Mouse (Mus musculus) retina, embryonic 14.5 days (tissue): ENCODE results near the gene Umps.

Experiments
- DNase-seq: peaks from one replicate; pipeline ENCODE4 v3.0.0-alpha.2; 2015; ENCODE audit warnings: low spot score

Umps gene

GRCm38 (mm10) chr16:33966538-33967282 lies at the start of gene Umps:
Umps (minus strand) TSS chr16:33967038.
- peak; percentile 94 for DNase-seq

GRCm38 (mm10) chr16:34011991-34012845 lies 45.4 kb upstream of the Umps start:
- no peak for DNase-seq

GRCm38 (mm10) chr16:34009567-34009966 lies 42.7 kb upstream of the Umps start:
- no peak for DNase-seq

GRCm38 (mm10) chr16:34005986-34006385 lies 39.1 kb upstream of the Umps start:
- no peak for DNase-seq

DNA sequence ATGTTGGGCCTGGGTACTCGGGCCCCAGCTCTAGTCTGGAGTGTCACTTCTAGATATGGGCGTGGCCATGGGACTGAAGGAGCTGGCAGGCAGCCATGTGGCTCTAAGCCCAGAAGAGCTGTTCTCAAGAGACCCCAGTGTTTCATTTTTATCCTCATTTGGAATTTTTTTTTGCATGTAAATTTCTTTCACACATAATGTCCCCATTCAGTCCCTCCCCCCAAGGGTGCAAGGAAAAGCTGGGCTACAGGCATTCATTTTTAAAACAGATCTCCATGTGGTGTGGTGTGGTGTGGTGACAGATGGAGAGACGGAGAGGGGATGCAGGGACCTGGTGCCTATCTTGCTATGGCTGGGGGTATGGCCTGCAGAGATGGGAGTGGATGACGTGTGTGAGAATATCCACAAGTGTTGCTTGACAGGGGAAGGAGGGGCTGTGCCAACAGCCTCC lies 37.3 kb upstream of the Umps start:
- no peak for DNase-seq

- no peak for DNase-seq
Measured at GRCm38 (mm10) chr16:34003566-34004127, 36.8 kb upstream of the Umps start.

- no peak for DNase-seq
Measured at GRCm38 (mm10) chr16:34000715-34001114, 33.9 kb upstream of the Umps start.

GRCm38 (mm10) chr16:33999388-33999787 lies 32.5 kb upstream of the Umps start:
- DNase-seq = peak; percentile 78

DNA sequence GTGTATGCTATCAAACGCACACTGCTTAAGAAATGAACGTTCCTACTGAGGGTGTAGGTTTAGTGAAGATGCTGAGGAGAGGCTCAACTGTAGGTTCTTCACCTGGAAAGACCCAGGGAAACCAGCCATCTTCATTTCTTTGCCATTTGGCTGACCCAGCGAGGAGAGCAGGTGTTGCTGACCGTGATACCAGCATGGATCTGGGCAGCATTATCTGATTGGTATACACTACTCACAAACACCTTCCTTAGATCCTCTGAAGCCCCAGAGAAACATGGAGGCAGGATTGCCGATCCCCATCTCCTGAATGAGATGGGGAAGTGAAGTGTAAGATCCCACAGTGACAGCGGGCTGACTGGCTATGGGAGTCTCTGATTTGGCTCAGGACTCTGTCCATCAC lies 31.2 kb upstream of the Umps start:
- DNase-seq = no peak

GRCm38 (mm10) chr16:33996030-33996429 lies 29.2 kb upstream of the Umps start:
- DNase-seq = peak; percentile 86

- no peak for DNase-seq
Measured at GRCm38 (mm10) chr16:33995496-33995895, 28.7 kb upstream of the Umps start.

DNA sequence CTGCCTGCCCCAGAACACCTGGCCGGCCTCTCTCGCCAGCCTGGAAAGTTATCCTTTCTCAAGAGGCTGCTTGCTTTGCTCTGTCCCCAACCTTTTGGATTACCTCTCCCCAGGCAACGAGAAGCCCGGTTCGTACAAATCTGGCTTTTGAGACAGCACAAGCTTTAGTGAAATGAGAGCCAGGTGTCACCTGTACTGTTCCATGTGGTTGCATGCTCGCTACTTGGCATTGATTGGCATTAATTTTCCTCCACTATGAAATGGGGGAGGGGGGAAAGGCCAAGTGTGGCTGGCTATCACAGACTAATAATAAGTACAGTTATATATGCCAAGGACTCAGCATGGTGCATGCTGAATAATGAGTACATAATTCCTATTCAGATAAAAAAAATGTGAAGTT lies 27.5 kb upstream of the Umps start:
- DNase-seq = no peak

- no peak for DNase-seq
Measured at GRCm38 (mm10) chr16:33990712-33991111, 23.9 kb upstream of the Umps start.

DNA sequence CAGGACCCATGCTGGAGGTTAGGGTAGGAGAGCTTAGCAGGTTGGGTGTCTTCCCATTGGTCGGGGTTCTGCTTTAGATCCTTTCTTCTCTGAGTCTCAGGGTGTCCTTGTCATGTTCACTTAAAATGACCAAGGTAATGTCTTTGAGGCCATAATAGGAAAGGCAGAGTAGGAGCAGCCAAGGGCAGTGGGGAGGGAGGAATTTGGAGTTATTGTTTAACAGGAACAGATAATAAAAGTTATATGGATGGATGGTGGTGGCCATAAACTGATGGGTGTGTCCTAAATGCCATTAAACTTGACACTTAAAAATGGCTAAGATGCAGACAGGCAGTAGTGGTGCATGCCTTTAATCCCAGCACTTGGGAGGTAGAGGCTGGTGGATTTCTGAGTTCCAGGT lies 22.3 kb upstream of the Umps start:
- no peak for DNase-seq

- peak; percentile 72 for DNase-seq
Measured at GRCm38 (mm10) chr16:33988358-33989012, 21.6 kb upstream of the Umps start.

DNA sequence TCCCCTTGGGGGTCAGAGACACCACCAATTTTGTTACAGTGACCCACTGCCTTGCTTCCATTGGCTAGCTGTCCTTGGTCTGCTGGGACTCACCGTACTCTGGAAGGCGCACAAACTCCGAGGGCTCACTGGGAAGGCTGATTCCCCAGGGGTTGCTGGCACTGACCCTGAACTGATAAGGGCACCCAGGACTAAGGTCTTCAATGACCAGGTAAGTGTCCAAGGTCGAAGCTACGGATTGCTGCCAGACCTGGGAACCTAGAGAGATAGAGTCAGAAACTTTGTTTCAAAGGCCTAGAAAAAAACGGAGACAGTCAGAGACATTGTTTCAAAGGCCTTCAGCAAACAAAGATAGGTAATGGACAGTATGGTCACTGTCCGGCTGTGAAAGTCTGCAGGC lies 20.2 kb upstream of the Umps start:
- no peak for DNase-seq

DNA sequence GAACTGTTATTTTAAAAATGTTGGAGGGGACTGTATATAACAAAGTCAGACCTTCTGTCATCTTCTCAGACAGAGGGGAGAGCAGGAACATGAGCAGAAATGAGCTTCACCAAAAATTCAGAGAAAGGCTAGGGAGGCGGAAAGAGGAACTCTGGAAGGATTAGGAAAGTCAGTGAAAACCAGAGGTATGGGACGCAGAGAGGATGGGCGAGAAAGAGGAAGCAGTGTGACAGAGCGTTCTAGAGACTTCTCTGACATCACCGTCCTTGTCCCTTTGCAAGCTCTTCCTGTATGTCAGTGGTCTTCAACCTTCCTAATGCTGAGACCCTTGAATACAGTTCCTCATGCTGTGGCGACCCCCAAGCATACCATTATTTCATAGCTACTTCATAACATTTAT lies 18.5 kb upstream of the Umps start:
- no peak for DNase-seq

DNA sequence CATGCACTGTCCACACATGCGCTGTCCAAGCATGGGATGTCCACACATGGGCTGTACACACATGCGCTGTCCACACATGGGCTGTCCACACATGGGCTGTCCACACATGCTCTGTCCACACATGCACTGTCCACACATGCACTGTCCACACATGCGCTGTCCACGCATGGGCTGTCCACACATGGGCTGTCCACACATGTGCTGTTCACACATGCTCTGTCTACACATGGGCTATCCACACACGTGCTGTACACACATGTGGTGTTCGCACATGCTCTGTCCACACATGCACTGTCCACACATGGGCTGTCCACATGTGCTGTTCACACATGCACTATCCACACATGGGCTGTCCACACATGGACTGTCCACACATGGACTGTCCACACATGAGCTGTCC lies 16.9 kb upstream of the Umps start:
- no peak for DNase-seq

DNA sequence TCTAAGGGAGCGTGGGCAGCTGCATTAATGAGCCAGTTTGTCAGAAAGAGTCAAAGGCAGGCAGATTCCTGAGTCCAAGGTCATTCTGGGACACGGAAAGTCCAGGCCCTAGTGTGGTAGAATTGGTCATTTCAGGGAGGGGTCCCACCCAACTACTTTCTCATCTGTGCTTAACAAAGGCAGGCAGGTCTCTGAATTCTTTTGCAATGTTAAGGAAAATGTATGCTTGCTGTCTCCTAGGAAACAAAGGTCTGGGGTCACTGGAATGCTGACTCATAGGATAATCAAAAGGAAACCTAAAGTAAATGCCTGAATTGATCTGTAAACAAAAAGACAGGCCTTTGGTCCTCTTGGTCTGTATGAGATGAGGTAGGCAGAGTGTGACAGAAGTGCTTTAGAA lies 13.0 kb upstream of the Umps start:
- DNase-seq = no peak

- peak; percentile 17 for DNase-seq
Measured at GRCm38 (mm10) chr16:33967283-33967640, 424 bp upstream of the Umps start.

GRCm38 (mm10) chr16:33965878-33966537 lies 830 bp downstream of the Umps start:
- peak; percentile 16 for DNase-seq

DNA sequence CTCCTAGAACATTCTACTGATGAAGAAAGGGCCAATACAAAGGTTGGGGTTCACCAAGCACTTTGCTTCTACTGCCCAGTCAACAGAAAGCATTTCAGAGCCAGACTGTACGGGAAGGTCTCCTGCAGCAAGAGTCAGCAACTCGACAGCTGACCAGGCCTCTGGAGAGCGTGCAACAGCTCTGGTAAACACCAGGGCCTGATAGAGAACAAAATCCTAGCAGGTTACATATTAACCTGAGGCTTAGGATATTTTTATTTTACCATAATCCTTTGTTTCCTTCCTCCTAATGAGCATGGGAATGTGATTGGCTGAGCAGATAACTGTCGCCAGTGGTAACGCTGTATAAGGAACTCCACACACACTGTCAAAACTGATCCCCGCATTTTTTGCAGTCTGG lies 3.3 kb downstream of the Umps start:
- DNase-seq = no peak
